Mouse (Mus musculus): ENCODE measurements around the gene Col4a5.

DNA sequence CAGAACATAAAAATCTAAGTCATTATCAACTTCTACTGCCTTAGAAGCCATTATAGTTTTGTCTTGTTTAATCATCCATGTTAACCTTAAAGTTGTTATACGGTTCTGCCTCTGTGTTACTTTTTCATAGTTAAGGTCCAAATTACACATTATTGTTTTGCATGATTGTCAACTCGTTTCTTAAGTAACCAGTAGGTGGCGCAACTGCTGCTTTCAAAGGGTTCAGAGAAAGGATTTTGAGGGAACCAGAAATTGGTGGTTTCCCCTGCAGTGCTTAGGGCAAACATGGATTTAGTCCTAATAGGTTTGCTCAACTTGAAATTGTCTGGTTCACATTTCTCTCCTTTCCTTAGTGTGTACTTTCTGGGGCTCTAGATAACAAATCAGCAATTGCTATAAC lies 115.1 kb downstream of the Col4a5 start:
- TF ChIP-seq GATA1 (IDR thresholded peaks at IDR 0.05; ENCODE audit: borderline replicate concordance, low read length) (no peak), FLI1 (IDR thresholded peaks at IDR 0.05; ENCODE audit: low read length) (no peak)

All from megakaryocyte, embryonic 14.5 days (primary cell).